Mouse (Mus musculus) liver, embryonic 12.5 days (tissue): ENCODE results near the gene Upk3a. TPM values are rescaled to one million over a fixed set of nuclear protein-coding genes. Genes with fewer than 3 reads are reported as not detected.

ENCODE experiments used
- ATAC-seq: fragments of 200-750 bp; cut with Nextera tagmentation; 2 replicates; pipeline ENCODE4 v1.8.0; 2017; ENCODE audit warnings: moderate number of reproducible peaks, mild to moderate bottlenecking, moderate library complexity
- H3K27ac ChIP-seq: fragments of 300-500 bp; sonication (generic); 2 replicates; pipeline ENCODE4 v1.5.1; 2016; ENCODE audit warnings: mild to moderate bottlenecking
- H3K27me3 ChIP-seq: fragments of 300-500 bp; sonication (generic); replicated peaks from 2 replicates; pipeline ENCODE4 v1.6.1; 2016; ENCODE audit warnings: mild to moderate bottlenecking, moderate library complexity
- H3K36me3 ChIP-seq: fragments of 300-500 bp; sonication (generic); 2 replicates; pipeline ENCODE4 v1.6.1; 2016; ENCODE audit warnings: mild to moderate bottlenecking, moderate library complexity
- H3K4me1 ChIP-seq: fragments of 300-500 bp; sonication (generic); 2 replicates; pipeline ENCODE4 v1.6.1; 2016
- H3K4me2 ChIP-seq: fragments of 300-500 bp; sonication (generic); 2 replicates; pipeline ENCODE4 v1.6.1; 2016; ENCODE audit warnings: mild to moderate bottlenecking, moderate library complexity
- H3K4me3 ChIP-seq: fragments of 300-500 bp; sonication (generic); 2 replicates; pipeline ENCODE4 v1.5.1; 2016; ENCODE audit warnings: mild to moderate bottlenecking, moderate library complexity
- H3K9ac ChIP-seq: fragments of 300-500 bp; sonication (generic); 2 replicates; pipeline ENCODE4 v1.6.1; 2016; ENCODE audit warnings: mild to moderate bottlenecking, moderate library complexity
- H3K9me3 ChIP-seq: fragments of 300-500 bp; sonication (generic); replicated peaks from 2 replicates; pipeline ENCODE4 v1.6.1; 2016; ENCODE audit warnings: mild to moderate bottlenecking, moderate library complexity
- WGBS: fragments of 180-500 bp; shearing (Covaris S2); methylation state at CpG from one replicate; pipeline ENCODE4 v1.1.7; 2016; ENCODE audit not compliant: insufficient replicate concordance; 5-methylcytosine and 5-hydroxymethylcytosine counted together
- polyA plus RNA-seq: library from polyadenylated mRNA; unstranded; fragments of >200 nt; fragmentation: Nextera tagmentation; extraction: Ambion mirVana; gene quantifications from 2 replicates; pipeline ENCODE4 v1.2.1, GENCODE M21; 2016

Gene Upk3a
- polyA plus RNA-seq, 1 experiment from 2014 or later, result not detected

DNA sequence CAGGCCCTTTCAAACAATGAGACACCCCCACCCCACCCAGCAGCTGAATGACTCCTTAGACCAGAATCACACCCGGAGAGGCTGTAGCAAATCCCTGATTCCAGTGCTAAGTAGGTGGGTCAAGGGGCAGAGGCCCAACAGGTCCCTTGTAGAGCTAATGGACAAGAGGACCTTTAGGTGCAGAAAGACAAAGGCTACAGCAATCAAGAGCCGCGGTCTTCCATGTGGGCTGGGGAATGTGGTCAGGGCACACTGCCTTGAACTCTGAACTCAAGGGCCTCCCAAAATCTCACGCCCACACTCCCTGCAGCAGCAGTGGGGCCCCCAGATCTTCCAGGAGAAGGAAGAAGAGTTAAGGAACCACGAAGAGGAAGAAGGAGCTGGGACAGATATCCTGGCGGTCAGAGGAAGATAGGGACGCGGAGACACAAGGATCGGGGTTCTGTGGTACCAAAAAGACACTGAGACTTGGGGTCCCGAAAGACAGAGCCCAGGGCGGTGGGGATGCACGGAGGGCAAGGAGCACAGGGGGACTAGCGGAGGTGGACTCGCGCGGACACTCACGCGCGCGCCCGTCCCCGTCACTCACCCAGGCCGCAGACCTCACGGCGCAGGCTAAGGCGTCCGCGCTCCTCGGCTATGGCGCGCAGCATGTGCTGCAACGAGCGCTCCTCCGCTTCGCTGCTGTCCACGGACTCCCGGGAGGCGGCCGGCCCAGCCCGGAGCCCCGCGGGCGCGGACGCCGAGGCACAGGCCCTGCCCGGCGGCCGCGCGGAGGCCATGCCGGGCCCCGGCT lies 29.7 kb upstream of the Upk3a start:
- Histone ChIP-seq H3K36me3 (no peaks in the 10 kb centered on the region), H3K9ac (peak overlapping the region; percentile 75), H3K4me3 (peak overlapping the region; percentile 67), H3K27me3 (peaks cover 39% of the 10 kb centered on the region), H3K4me2 (peak overlapping the region; percentile 95), H3K9me3 (no peaks in the 10 kb centered on the region), H3K27ac (peak overlapping the region; percentile 25; the same call in 1 of the 2 replicates), H3K4me1 (peaks cover 21% of the 10 kb centered on the region)
- peak; percentile 58 for ATAC-seq
- WGBS, result under 1% methylated on average over 46 of the region's 53 CpGs

DNA sequence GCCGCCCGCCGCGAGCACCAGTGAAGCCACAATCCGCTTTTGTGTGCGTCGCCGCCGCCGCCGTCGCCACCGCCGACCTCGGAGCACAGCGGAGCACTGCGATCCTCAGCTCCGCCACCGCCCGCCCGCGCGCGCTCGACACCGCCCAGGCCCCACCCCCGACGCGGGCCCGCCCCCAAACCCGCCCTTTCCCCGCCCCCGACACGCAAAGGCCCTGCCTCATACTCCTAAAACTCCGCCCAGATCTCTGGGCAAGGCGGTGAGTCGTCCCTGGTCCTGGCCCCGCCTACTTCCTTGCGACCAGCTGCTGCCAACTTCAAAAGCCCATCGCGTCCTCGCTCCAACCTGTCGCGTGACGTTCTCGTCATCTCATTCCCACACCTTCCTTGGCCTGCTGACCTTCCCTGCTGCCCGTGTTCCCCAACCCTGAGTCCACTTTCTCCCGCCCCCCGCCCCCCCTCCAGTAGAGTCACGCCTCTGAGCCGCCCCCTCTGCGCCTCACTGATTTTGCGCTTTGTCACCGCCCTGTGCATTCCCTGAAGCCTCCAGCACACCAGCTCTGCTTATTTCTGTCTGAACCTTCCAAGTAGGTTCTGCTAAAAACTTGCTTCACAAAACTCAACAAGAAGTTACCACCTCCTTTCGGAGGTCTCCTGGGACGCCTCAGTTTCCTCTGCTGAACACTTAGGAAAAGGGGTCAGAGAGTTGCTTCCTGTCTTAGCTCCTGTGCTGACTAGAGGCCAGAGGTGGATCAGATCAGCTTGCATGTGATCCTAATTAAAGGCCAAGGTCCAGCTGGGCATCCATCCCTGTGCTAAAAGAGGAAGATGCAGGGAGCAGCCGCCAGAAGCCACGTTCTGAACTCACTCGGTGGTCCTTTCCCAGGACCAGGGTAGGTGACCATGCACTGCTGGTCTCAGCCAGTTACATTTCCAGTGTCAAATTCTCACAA lies 28.8 kb upstream of the Upk3a start, which contains the start of gene 5031439G07Rik:
5031439G07Rik (minus strand) TSS at position 678 of the 952 bp plus-strand sequence.
- peak within 1 kb of the TSS; percentile 25; the same call in 1 of the 2 replicates for H3K27ac ChIP-seq
- H3K36me3 ChIP-seq, result no peaks in the 10 kb centered on the region
- H3K27me3 ChIP-seq, result peaks cover 39% of the 10 kb centered on the region
- no peaks in the 10 kb centered on the region for H3K9me3 ChIP-seq
- H3K4me1 ChIP-seq, result peaks cover 21% of the 10 kb centered on the region
- peak within 1 kb of the TSS; percentile 95 for H3K4me2 ChIP-seq
- H3K9ac ChIP-seq, result peak within 1 kb of the TSS; percentile 75
- peak; percentile 89 for ATAC-seq
- WGBS, result 3% methylated on average over 47 of the region's 59 CpGs
- peak within 1 kb of the TSS; percentile 67 for H3K4me3 ChIP-seq

DNA sequence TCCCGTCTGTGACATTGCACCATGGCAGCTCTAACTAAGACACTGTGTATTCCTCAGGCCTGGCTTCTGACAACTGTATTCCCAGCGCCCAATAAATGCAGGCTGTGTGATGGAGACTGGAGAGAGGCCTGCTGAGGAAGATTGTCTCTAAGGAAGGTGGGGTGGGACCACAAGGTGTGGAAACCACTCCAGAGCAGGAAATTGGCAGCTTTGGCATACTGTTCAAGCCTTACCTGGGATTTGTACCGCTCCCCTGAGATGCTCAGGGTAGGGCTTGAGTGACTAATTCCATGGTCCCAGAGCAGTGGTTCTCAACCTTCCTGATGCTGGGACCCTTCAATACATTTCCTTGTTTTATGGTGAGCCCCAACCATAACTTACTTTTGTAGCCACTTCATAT lies 27.8 kb upstream of the Upk3a start:
- no peak for ATAC-seq
- WGBS, result 61% methylated on average over 3 of the region's 3 CpGs
- Histone ChIP-seq H3K27ac (no peak overlapping the region), H3K27me3 (peaks cover 39% of the 10 kb centered on the region), H3K4me1 (peaks cover 21% of the 10 kb centered on the region), H3K9ac (no peak overlapping the region), H3K36me3 (no peaks in the 10 kb centered on the region), H3K4me2 (no peak overlapping the region), H3K9me3 (no peaks in the 10 kb centered on the region), H3K4me3 (no peak overlapping the region)

DNA sequence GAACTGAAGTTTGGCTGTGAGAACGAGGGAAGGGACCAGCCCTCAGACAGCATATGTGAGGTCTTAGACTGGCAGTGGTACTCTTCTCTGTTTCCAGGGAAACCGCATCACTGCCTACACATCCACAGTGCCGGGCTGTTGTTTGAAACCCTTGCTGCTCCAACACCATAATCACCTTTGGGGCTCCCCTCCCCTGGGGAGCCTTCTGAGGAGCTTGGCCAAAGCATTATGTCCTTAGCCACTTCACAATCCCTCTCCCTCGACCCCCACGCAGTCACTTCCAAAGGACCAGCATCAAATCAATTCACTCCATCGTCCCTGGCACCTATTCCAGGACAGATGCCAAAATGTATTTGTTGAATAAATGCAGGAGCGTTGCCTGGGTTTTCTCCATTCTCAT lies 27.2 kb upstream of the Upk3a start:
- H3K27ac ChIP-seq, result no peak overlapping the region
- H3K9ac ChIP-seq, result no peak overlapping the region
- peaks cover 21% of the 10 kb centered on the region for H3K4me1 ChIP-seq
- peaks cover 42% of the 10 kb centered on the region for H3K27me3 ChIP-seq
- H3K36me3 ChIP-seq, result no peaks in the 10 kb centered on the region
- no peak overlapping the region for H3K4me2 ChIP-seq
- WGBS, result 60% methylated on average over 7 of the region's 7 CpGs
- no peak overlapping the region for H3K4me3 ChIP-seq
- no peaks in the 10 kb centered on the region for H3K9me3 ChIP-seq
- no peak for ATAC-seq

DNA sequence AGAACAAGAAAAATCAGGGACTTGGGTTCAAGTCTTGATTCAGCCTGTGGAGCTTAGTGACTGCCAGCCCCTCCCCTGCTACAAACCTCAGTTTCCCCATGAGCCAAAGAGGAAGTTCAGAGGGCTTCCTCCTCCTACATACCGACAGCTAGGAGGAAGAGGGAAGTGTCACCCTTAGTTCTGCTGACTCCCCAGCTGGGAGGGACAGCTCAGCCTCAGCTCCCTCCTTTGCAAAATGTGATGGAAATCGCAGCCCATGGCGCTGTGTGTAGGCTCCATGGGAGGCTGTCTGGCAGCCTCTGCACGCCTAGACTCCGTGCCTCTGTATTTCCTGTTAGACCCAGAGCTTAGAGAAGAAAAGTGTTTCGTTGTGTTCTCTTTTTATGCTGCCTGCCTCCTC lies 22.4 kb upstream of the Upk3a start:
- peaks cover 26% of the 10 kb centered on the region for H3K27me3 ChIP-seq
- H3K27ac ChIP-seq, result no peak overlapping the region
- 8% methylated on average over 6 of the region's 6 CpGs for WGBS
- no peaks in the 10 kb centered on the region for H3K36me3 ChIP-seq
- H3K4me3 ChIP-seq, result no peak overlapping the region
- no peaks in the 10 kb centered on the region for H3K9me3 ChIP-seq
- no peak for ATAC-seq
- H3K4me1 ChIP-seq, result no peaks in the 10 kb centered on the region
- no peak overlapping the region for H3K9ac ChIP-seq
- H3K4me2 ChIP-seq, result no peak overlapping the region

DNA sequence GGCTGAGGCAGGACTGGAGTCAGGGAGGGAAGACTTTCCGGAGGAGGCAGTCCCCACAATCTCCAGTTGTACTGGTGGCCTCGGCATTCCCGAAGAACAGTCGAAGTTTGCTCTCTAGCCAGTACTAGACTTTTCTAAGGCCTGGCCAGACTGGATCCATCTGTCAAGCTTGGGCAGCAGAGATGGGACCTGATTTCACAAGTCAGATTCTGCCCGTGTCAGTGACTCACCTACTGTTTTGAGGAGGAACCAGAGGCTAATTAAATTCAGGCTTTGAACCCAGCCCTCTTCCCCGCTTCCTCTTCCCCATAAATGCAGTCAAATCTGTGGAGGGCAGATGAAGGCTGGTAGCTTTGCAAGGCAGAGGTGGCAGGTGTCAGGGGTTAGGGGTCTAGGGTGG lies 21.9 kb upstream of the Upk3a start:
- H3K4me2 ChIP-seq, result no peak overlapping the region
- 21% methylated on average over 6 of the region's 6 CpGs for WGBS
- H3K4me3 ChIP-seq, result no peak overlapping the region
- H3K36me3 ChIP-seq, result no peaks in the 10 kb centered on the region
- no peak overlapping the region for H3K9ac ChIP-seq
- H3K27ac ChIP-seq, result no peak overlapping the region
- H3K27me3 ChIP-seq, result peaks cover 20% of the 10 kb centered on the region
- no peaks in the 10 kb centered on the region for H3K4me1 ChIP-seq
- H3K9me3 ChIP-seq, result no peaks in the 10 kb centered on the region
- no peak for ATAC-seq

DNA sequence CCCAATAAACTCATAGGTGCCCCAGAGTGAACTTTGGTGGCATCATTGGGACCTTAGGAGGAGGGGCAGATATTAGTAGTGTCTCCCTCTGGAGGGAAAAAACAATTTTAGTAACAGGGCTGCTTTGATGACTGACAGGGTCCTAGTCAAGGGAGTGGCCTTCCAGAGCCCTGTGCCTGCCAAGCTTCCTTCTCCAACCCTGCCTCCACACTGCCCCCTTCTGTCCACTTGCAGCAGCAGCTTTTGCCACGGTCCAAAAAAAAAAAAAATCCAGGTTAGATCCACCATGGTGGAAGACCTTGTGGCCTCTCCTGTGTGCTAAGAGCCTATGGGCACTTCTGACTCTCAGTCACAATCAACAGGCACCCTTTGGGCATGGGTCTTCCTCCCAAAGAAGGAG lies 21.0 kb upstream of the Upk3a start:
- H3K36me3 ChIP-seq, result no peaks in the 10 kb centered on the region
- ATAC-seq, result no peak; the same call in 1 of the 2 replicates
- no peak overlapping the region for H3K4me3 ChIP-seq
- no peak overlapping the region for H3K4me2 ChIP-seq
- H3K9me3 ChIP-seq, result no peaks in the 10 kb centered on the region
- 13% methylated on average over 1 of the region's 1 CpGs for WGBS
- H3K27ac ChIP-seq, result no peak overlapping the region
- H3K4me1 ChIP-seq, result no peaks in the 10 kb centered on the region
- peaks cover 19% of the 10 kb centered on the region for H3K27me3 ChIP-seq
- no peak overlapping the region for H3K9ac ChIP-seq

DNA sequence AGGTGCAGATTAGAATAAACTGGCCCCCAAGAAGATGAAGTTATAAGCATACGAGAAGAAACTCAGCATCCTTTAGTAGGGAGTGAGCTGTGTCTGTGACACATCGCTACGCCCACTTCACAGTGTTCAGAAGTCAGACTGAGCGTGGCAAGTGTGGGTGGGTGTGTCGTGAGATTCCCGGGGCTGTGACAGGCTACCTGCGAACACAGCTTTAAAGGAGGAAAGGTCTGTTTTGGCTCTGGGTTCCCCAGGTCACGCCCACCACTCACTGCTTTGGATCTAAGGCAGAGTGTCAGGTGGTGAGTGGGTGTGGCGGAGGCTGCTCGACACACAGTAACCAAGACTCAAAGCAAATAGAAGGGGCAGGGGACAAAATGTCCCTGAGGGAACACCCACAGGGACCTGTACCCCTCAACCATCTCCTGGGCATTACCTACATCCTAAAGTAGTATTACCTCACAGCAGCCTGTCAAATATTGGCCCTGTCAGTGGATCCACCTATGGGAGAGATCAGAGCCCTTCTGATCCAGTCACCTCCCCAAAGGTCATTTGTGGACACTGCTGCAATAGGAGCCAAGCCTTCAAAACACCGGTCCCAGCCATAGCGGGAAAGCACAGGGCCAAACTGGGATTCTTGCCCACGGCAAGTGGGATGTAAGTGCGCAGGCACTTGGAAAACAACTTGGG lies 19.0 kb upstream of the Upk3a start:
- Histone ChIP-seq H3K4me1 (no peaks in the 10 kb centered on the region), H3K9ac (no peak overlapping the region), H3K9me3 (no peaks in the 10 kb centered on the region), H3K4me3 (no peak overlapping the region), H3K36me3 (no peaks in the 10 kb centered on the region), H3K27ac (no peak overlapping the region), H3K4me2 (no peak overlapping the region), H3K27me3 (peaks cover 31% of the 10 kb centered on the region)
- WGBS, result 57% methylated on average over 14 of the region's 14 CpGs
- no peak for ATAC-seq

DNA sequence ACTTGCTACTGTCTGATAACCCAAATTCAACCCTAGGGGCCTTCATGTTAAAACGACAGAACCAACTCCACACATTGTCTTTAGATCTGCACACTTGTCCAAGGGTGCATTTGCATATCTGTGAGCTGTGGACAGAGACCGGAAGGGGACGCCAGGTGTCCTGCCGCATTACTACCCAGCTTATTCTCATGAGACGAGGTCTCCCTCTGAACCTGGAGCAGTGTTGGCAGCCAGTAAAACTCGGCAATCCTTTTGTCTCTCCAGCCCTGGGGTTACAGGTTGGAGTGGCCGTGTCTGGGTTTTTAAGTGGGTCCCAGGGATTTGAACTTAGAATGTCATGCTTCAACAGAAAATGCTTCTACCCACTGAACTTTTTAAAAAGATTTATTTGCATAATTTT lies 17.0 kb upstream of the Upk3a start:
- no peaks in the 10 kb centered on the region for H3K36me3 ChIP-seq
- H3K27ac ChIP-seq, result no peak overlapping the region
- no peaks in the 10 kb centered on the region for H3K9me3 ChIP-seq
- WGBS, result 60% methylated on average over 7 of the region's 7 CpGs
- no peaks in the 10 kb centered on the region for H3K4me1 ChIP-seq
- no peak overlapping the region for H3K4me2 ChIP-seq
- no peak overlapping the region for H3K9ac ChIP-seq
- no peak for ATAC-seq
- H3K4me3 ChIP-seq, result no peak overlapping the region
- H3K27me3 ChIP-seq, result peaks cover 27% of the 10 kb centered on the region; the same call in 1 of the 2 replicates

DNA sequence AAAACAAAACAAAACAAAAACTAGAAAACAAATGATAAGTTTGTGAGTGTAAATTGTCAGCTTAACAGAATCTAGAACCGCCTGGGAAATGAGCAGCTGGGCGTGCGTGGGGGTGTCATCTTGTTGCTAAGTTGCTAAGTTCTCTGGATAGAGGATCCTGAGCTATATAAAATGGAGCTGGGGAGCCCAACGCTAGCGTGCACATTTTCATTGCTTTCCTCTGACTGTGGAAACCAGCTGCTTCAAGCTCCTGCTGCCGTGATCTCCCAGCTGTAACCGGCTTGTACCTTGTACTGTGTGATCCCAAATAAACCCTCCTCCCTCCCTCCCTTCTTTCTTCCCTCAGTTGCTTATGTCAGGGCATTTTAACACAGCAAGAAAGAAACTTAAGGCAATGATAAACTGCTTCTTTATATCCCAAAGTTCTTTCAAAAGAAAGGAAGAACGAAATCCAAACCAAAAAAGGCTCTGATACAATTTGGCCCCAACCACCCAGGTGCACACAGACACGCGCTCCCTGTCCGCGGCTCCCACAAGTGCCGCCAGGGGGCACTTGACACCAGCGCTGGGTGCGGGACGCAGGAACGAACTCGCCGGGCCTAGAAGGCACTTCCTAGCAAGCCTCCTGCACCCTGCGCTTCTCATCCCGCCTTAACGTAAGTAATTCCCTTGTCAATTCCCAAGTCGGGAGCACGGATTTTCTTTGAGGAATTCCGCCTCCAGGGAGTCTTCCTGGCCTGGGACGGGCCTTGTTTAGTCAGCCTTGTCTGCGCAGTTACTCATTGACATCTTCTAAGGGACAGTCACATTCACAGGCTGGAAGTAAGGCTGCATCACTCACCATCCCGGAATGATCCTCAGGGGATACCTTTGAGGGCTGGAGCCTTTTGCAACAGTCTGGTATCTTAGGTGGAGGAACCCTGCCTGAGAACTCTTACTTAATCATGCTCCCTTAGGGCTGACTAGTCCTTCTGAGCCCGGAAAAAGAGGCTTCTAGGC lies 15.7 kb upstream of the Upk3a start:
- 0 out of 2 replicates have a peak, but pooled peaks have one; percentile 60 for ATAC-seq
- H3K36me3 ChIP-seq, result no peaks in the 10 kb centered on the region
- H3K4me1 ChIP-seq, result no peaks in the 10 kb centered on the region
- no peak overlapping the region for H3K9ac ChIP-seq
- no peak overlapping the region for H3K4me3 ChIP-seq
- no peak overlapping the region for H3K4me2 ChIP-seq
- H3K27ac ChIP-seq, result no peak overlapping the region
- WGBS, result 18% methylated on average over 29 of the region's 29 CpGs
- no peaks in the 10 kb centered on the region for H3K9me3 ChIP-seq
- H3K27me3 ChIP-seq, result peaks cover 22% of the 10 kb centered on the region; the same call in 1 of the 2 replicates

DNA sequence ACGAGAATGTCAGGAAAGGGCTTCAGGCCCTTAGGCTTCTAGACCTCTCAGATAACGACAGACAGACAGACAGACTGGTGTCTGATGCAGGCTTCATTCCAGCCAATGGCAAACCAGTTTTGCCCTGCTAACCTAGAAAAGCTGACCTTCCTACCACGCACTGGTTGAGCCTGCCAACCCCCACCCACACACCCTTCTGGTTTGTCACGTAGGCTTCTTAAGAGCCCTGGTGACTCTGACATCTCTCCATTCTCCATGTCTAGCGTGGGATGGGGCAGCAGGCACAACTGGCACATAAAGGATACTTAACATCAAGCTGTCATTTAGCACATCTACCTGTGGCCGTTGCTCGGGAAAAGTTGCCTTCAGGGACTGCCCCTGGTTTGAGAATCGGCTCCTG lies 7.3 kb upstream of the Upk3a start:
- no peaks in the 10 kb centered on the region for H3K9me3 ChIP-seq
- H3K4me2 ChIP-seq, result no peak overlapping the region
- 64% methylated on average over 8 of the region's 8 CpGs for WGBS
- no peak overlapping the region for H3K4me3 ChIP-seq
- H3K27ac ChIP-seq, result no peak overlapping the region
- H3K4me1 ChIP-seq, result peaks cover 3% of the 10 kb centered on the region; the same call in 1 of the 2 replicates
- H3K27me3 ChIP-seq, result no peaks in the 10 kb centered on the region
- H3K9ac ChIP-seq, result no peak overlapping the region
- H3K36me3 ChIP-seq, result no peaks in the 10 kb centered on the region
- no peak for ATAC-seq
